Mouse (Mus musculus): ENCODE results near the gene Sgms1.
"Not testable (repeated sequence)": the region's sequence is repeated elsewhere in the genome, so short reads cannot be mapped to it uniquely, and the experiment has no call there.

Gene Sgms1

DNA sequence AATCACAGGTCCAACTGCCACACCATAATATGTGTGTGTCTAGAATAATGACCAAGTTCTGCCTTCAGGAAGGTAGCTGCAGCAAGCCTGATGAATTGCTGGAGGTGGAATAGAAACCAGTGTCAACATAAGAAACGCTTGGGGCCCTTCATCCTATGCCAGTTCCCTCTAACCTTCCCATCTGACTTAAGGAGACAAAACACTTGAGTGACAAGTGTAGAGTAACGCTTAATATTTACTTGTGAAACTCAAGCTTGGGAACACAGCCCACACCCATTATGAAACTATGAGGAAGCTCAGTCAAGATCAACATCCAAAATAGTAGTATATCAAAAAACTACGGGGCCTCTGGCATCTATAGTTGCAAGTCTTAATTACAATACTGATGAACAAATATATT, 271.0 kb downstream of the Sgms1 start:
- no peak for DNase-seq

DNA sequence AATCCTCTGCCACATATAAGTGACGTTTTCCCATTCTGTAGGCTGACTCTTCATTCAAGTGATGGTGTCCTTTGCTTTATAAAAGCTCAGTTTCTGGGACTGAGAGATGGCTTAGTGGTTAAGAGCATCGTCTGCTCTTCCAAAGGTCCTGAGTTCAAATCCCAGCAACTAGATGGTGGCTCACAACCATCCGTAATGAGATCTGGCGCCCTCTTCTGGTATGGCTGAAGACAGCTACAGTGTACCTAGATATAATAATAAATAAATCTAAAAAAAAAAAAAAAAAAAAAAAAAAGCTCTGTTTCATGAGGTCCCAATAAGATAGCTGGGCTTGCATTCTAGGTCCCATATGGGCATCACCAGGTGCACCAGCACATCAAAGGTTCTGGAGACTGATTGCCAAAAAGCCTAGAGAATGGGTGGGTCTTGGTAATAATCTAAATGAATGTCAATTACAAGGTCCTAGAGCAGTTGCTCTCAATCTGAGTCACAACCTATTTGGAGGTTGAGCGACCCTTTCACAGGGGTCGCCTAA, 272.0 kb downstream of the Sgms1 start:
- no peak for DNase-seq

DNA sequence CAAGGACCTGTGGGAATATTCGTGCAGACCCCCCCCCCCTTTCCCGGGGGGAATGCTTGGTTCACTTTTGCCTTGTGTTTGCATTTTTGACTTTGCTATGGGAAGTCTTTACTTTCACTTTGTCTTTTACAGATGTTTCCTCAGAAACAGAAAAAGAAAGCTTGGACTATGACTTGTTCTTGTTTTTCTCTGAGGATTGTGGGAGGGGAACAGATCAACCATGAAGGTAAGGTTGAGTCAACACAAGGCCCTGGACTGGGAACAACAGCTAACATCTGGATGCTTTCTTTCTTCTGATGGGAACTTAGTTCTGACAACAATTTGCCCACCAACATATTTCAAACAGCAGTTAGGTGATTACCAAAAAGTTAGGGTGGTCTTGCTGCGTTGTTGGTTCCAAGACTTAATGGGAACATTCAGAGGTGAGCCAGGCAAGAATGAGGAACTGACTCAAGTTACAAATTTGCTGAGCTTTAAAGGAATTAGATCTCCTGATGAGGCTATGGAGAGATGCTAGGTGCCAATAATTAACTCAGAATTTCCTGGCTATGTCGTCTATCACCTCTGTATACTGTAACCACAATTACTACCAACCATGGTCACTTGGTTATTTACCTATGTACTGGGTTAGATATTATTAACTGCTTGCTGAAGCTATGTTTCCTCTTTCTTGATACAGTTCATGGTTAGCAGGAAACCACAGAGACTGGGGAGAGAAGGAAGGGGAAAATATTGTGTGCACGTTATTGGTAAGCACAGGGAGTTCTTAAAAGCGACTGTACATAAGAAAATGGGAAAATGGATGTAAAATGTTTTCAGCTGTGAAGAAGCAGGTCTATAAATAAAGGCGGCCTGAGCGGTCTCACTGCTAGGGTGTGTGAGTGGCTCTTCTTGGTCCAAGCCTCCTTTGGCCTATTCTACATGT, 277.4 kb downstream of the Sgms1 start:
- no peak for DNase-seq

DNA sequence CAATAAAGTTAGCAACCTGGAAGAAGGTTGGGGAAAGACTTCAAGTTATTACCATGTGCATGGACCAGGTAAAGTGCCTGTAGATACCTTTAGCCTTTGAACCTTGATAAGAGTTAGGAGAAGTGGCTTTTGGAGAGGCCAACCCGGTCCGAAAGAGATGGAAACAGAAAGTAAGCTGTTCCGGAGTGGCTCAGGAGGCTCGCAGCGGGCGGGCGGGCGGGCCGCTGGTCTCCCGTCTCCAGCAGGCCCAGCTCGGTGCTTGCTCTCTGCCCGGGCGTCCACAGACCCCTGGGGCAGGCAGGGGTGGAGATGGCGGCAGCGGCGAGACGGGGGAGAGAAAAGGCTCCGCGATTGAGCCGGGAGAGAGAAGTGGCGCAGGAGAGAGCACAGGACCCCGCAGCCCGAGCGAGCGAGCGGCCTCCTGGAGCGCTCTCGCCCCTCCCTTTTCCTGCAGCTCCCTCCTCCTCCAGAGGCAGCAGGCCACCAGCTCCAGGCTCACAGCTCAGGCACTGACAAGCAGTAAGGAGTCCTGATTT, 281.7 kb downstream of the Sgms1 start, which contains the start of gene Asah2:
Asah2 (minus strand) TSS at position 441 of the 536 bp plus-strand sequence.
- peak; percentile 26 for DNase-seq

DNA sequence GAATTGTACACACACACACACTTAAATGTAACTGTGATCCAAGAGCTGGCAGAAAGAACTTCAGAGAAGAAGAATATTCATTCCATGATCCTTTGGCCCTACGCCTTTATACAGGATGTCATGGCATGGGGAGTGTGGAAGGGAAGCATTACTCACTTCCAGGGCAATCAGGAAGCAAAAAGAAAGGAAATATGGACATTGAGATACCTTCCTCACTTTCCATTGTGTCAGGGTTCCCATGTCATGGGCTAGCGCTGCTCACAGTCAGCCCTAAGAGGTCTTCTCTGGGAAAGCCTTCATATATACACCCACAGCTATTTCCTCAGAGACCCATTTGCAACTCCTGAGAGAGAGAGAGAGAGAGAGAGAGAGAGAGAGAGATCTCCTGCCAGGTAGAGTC, 282.8 kb downstream of the Sgms1 start:
- no peak for DNase-seq

DNA sequence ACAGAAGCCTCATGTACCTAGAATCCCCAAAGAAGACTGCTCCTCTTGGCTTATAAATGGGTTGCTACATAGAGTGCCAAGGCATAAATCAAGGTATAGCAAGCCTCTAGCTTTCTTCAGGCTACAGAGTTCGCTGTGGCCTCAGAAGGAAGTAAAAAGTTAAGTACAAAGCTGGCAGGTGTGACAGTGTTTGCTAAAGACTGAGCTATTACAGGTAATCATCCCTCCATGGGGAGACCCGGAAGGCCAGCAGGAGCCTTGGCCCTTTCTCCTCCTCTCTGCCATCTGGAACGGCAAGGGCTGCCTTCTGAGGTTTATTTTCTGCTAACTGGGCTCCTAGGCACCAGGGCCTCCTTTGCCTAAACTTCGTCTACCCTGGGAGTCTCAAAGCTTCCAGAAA, 285.3 kb downstream of the Sgms1 start:
- no peak for DNase-seq

DNA sequence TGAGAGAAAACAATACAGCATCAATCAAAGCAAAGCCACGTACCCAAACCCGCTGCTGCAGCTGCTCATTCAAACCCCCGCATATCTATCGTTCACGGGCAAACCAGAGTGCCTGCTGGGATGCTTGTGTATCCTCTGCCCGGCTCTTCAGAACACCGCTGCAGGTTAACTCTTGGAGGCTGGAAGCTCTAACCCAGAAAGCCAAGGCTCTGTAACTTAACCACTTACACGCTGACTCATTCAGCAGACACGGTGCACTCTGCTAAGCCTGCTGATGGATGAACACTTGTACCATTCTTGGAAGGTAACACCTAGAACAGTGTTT, 286.6 kb downstream of the Sgms1 start:
- no peak for DNase-seq

DNA sequence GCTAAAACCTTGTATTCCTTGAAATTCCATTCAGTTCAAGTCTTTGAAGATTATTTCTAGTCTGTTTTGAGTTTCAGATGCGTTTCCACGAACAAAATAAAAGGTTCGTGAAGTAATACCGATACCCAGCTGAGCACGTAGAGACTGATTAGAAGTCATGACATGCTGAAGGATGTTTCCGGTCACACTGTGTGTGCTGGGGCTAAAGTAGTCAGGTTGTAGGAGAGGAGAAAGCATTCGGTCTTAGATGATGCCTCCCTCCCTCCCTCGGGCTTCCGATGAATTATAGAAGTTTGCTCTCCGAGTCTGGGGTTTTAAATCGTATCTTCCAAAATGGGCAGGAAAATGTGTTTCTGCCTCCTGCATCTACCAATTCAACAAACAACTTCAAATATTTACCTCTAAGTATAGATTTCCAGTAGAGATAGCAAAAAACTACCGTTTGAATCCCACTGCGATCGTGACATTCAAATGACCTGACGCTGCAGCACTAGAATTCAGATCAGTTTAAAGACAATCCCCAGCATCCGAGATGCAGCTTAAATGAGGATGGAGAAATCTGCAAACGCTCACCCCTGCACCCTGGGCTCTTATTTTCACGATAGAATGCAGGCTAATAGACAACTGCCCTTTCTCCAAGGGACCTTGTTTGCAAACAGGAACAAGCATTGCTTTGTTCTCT, 287.1 kb downstream of the Sgms1 start:
- no peak for DNase-seq

DNA sequence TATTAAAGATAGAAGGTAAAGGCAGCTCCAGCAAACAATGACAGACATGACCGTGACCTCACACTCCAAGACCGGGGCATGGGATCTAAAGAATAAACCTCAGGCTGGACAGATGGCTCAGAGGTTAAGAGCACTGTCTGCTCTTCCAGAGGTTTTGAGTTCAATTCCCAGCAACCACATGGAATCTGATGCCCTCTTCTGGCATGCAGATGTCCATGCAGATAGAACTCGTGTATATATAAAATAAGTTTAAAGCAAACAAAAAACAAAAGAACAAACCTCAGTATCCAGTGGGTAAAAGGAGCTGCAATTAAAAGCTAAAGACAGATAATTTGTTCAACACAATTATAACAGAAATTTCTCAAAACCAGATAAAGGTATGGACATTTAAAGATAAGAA, 290.9 kb downstream of the Sgms1 start:
- no peak for DNase-seq

DNA sequence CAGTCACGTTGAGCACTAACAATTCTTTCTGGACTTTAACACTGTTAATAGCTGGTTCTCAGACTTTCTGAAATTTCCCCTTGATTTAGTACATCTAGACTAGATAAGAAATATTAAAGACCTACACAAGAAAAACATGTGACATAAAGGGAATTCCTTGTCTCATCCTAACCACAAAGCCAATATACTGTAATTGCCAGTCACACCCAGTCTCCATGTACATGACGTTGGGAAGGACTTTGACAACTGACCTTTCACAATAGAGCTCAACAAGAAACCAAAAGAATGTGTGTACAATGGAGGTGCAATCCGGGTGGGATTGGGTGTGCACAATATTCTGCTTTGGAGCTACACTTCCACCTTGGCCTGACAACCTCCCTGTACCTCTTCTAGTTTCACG, 297.2 kb downstream of the Sgms1 start:
- DNase-seq = no peak

DNA sequence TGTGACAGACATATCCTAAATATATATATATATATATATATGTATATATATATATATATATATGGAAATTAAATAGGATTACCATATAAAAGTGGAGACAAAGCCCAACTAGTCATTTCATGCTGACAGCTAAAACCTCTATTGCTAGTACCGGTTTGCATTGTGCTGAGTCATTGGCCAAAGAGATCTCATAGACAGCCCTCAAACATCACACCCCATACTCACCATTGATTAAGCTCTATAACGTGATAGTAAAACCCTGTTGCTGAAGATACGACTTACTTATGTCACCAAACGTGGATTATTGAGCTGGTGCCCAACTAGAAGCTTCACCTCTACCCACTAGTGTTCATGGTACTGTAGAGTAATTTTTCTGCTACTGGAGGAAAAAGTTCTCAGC, 298.7 kb downstream of the Sgms1 start:
- no peak for DNase-seq

DNA sequence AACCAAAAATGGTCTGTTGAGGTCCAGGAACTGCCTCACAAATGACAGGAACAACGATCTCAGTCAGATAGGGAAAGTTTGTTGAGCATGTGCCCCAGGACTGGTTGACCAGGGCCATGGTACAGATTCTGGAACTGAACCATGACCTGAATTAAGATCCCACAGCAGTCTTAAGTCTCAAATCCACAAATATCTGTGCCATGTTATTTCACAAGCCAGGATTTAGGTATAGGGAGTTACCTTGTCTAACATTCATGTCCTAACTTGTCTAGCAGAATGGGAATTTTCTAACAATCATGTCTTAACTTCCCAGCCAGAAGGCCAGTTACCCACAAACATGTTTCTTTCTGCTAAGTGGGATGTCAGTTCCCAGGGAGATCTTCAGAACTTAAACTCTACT, 300.9 kb downstream of the Sgms1 start:
- no peak for DNase-seq

DNA sequence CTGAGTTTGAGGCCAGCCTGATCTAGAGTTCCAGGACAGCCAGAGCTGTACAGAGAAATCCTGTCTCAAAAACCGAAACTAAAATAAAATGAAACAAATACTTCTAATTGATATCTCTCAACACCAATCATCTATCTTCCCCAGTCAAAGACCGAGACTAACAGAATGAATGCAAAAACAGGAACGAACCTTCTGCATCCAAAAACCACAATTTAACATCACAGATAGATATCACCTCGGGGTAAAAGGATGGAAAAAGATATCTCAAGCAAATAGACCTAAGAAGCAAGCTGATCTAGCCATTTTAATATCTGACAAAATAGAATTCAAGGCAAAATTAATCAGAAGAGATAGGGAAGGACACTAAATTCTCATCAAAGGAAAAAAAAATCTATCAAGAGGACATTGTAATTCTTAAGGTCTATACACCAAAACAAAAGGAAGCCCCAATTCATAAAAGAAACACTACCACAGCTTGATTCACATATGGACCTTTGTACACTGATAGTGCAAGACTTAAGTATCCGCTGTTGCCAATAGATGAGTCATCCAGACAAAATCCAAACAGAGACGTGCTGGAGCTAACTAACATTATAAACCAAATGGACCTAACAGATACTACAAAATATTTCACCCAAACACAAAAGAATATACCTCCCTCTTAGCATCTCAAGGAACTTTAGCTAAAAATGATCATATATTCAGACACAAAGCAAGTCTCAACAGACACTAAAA, 301.6 kb downstream of the Sgms1 start:
- DNase-seq = no peak

DNA sequence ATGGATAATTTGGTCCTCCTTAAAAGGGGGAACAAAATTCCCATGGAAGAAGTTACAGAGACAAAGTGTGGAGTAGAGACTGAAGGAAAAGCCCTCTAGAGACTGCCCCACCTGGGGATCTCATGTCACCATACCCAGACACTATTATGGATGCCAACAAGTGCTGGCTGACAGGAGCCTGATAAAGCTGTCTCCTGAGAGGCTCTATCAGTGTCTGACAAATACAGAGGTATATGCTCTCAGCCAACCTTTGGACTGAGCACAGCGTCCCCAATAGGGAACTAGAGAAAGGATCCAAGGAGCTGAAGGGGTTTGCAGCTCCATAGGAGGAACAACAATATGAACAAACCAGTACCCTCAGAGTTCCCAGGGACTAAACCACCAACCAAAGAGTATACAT, 304.7 kb downstream of the Sgms1 start:
- DNase-seq = not testable (repeated sequence)
